Mouse (Mus musculus) T-helper 2 cell (primary cell): ENCODE results near the gene Pbx1.

ENCODE experiments used
- in situ Hi-C: fragments of 300-600 bp; cut with MboI, MseI; formaldehyde crosslinking; loops from one replicate; pipeline ENCODE4 v1.15.1; 2025; ENCODE audit warnings: high pct_unique_total_duplicates

Pbx1 gene

DNA sequence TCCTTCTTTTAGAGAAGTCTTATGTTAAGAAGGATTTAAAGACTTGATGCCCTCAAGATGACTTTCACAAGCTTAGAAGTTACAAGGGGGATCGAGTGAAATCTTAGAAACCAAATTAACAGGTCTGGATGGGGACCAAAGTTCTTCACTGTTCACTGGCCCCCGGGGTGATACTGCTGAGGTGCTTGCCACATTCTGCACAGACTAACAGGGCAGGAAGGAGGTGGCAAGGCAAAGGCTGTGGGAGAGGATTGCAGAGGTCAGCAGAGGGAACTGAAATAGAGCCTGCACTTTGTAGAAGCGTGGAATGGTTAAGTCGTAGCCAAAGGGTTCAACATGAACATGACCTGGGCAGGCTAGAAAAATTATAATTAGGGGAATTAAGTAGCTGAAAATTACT is 256.5 kb downstream of the Pbx1 start:
- in situ Hi-C loops: no loop called here

DNA sequence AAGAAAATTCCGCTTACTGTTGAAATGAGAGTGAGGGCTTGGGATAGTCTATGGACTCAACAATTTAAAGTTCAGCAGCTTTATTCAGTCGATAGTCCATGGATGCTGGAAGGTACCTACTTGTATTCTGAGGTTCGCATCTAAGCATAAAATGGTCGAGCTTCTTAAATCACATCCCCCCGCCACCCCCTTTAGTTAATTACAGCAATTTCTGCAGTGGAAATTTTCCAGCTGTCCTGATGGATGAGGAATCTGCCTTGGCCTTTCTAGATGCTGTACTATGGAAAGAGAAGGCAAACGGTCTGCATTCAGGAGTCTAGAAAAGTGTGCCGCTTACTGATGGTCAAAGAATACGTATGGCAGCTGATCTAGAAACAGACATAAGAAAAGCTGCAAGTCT is 262.3 kb downstream of the Pbx1 start:
- in situ Hi-C loops: no loop called here

DNA sequence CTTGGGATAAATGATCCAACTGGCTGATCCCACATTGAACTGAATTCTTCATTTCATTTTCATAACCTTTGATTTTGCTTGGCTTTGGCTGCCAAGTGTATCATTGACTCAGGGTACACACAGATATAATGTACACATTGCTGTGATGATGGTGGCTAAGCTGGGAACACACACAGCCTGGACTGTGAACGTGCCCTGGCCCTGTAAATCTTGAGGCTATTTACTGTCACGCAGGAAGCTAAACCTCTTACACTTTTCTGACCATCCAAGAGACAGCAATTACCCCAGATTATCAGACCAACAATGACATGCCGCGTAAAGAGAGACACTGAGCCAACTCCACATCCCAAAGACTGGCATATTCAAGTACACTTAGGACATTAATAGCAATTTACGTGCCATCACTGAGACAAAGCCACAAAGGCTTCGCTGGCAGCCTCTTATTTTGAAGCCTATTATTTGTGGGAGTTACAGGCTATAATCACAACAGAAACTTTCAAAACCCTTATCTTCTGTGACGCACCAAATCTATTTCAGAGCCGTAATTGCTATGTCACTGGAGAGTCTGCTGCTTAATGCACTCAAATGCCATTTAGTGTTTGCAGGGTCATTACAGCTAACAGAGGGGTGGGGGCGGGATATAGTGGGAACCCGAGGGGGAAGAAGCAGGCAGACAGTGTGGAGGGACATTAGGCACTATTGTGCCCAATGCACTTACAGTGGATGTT is 262.9 kb downstream of the Pbx1 start:
- in situ Hi-C loops: no loop called here

DNA sequence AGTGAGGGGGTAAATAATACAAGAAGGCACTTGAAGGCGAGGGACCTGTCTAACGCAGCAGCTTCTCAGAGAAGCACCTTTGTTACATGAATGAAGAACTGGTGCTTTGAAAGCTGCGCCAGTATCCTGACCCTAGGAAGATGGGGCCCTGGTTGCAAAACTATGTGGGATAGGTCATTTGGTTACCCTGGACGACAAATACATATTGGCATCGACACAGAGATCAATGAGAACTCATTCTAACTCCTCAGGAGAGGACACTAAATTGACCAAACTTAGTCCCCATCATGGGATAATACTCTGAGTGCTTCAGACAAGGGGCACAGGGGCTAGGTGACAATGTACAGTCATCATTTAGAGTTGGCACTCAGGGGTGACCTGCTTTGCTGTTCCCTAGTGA is 264.3 kb downstream of the Pbx1 start:
- in situ Hi-C loops: no loop called here

DNA sequence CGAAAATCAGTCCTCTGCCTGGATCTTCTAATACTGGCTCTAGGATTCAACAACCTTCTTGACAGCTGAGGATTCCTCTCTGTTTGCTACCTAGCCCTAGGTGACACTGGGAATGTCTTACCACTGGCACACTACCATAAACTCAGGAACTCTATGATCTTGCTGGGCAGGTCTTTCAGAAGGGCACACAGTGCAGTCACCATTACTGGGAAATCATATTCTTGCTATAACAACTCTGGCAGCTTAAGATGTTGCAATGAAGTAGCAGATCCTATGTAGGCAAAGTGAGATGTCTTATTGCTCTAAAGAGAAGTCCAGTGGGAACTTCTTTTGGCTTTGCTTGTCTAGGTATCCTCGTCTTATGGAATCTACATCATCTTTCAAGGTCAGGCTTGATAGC is 265.2 kb downstream of the Pbx1 start:
- in situ Hi-C loops: no loop called here

DNA sequence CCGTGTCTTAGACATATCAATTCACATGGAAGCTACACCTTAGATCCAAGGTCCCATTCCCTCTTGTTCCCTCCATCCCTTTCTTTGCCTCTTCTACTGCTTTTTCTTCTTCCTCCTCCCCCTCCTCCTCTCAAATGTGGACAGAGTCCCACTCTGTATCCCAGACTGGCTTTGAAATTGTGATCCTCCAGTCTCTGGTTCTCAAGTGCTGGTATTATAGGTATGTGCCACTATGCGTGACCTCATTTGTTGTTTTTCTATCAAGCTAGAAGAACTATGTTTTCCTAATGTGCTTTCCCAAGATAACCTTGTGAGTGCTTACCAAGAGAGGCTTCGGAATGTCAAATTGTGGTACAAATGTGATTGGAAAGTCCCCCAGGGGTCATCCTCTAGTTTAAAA is 267.1 kb downstream of the Pbx1 start:
- in situ Hi-C loops: no loop called here

DNA sequence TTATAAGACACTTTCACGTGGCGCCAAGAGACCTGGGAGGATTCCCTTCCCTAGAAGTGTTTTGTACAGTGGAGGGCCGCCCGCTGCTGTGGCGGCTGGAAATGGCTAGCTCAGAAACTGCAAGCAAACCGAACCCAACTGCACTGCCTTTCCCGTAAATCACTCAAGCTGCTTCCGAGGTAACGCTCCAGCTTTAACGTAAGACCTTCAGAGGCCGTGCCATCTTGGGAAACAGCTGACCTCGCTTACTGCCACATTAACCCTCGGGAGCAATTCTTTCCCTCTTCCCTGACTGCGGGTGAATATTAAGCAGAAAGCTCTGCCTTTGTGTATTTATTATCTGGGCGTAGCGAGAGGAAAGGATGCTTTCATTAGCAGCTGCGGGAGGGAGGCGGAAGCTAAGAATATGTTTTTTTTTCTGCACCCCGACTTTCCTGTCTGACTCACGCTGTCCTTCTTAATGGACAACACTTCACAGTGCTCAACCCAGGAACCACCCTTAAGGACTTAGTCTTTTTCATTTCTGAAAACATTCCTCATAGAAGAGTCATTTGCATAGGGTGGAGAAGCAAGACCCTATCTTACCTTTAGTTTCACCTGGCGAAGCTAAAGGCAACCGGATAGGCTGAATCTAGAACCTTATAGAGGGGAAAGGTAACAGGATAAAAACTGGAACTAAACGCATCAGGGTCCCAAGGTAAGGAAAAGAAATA is 268.4 kb downstream of the Pbx1 start:
- in situ Hi-C loops: no loop called here

DNA sequence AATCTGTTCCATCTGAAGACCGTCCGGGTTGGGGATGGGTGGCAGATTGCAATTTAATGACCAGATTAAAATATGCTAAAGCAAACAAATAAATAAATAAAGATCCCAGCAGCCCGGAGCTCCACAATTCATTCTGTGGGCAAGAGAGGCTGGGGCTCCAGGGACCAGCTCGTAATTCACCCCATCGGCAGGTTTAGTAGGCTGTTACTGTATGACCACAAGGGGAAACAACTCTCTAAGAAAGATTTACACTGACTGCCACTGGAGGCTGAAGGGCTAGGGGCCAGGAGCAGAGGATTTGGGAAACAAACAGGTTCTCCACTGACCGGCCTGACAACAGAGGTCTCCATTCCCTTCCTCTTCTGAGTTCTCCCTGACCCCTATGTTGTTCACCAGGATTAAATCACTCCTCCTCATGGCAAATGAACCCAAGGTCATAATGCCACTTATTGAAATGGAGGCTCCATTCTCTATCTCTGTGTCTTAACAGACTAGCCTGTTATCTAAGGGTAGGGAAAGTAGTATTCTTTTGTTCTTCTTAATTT is 292.9 kb downstream of the Pbx1 start:
- in situ Hi-C loops: no loop called here

DNA sequence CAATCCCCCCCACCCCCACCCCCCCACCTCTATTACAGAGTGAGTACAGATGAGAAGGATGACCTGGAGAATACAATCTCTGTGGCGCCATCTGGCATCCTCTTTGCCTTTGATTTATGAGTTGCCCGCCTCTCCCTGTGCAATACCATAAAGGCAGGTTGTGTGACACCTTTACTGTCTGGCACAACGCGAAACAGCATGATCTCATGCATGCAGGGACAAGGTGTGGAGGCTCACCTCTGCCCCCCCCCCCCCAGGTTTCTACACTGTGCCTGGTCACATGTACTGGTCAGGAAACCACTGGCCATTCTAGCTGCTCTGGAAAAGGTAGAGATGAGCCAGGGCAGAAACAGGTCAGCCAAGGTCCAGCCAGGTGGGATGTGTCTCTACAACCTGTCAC is 293.4 kb downstream of the Pbx1 start:
- in situ Hi-C loops: no loop called here

DNA sequence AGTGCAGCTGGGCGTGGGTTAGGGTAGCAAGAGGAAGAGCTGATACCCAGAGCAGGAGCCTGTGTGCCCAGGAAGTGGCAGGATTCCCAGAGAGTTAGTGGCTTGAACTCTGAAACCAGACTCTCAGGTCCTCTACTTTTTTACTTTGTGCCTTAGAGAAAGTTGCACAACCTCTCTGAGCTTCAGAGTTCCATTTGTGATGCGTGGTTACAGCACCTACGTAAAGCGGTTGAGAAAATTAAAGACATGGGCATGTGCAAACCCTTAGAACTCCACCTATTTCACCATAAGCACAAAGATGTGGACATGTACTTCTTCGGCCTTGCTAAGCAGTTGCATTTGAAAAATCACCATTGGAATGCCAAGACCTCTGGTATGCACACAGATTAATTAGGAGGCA is 294.2 kb downstream of the Pbx1 start:
- in situ Hi-C loops: no loop called here

DNA sequence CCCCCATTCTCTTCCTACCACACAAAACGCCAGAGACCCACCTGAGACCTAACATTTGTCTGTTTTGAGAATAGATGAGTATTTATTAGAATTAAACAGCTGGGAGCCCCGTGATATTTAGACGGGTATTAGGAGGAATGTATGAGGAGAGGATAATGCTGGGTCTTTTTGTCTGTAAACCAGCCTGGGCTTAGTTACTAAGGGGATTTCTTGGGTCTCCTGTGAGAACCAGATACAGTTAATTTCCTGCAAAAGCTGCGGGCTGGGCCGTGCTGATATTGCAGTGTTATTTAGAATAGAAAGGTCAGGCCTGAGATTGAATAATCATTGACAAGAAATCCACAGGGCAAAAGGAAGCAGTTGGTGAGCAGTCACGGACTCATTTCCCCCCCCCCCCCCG is 296.5 kb downstream of the Pbx1 start:
- in situ Hi-C loops: no loop called here

DNA sequence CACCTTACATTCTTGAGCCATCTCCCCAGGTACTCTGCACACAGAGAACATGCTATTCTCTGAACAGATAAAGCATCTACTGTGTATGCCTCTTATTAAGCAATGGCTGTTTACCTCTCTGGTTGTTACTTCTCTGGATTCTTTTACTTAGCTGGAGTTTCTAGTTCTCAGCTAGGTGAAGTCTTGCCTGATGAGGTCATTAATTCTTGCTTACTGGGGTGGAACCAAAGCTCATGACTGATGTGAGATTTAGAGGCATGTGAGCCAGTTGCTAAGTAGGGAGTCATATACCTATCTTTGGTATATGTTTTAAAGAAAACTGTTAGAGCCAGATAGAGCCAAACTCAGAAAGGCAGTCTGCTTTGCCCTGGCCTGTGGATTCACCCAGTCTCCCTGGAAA is 298.4 kb downstream of the Pbx1 start:
- in situ Hi-C loops: no loop called here

DNA sequence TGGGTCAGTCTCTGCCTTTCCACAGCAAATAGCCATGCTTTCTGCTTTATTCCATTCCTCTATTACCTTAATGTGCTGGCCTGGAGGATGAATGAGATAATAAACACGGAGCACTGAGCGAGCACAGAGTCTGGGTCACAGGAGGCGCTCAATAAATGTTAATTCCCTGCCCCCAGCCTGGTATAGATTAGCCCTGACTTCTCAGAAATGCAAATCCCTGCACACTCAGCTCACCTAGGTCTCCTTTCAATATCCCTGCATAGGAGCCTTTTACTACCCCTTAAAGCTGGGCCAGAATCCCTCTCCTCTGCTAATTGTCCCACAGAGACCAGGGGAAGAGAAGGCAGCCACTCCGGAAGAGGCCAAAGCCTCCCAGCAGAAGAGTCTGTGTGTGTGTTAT is 304.1 kb downstream of the Pbx1 start:
- in situ Hi-C loops: no loop called here

DNA sequence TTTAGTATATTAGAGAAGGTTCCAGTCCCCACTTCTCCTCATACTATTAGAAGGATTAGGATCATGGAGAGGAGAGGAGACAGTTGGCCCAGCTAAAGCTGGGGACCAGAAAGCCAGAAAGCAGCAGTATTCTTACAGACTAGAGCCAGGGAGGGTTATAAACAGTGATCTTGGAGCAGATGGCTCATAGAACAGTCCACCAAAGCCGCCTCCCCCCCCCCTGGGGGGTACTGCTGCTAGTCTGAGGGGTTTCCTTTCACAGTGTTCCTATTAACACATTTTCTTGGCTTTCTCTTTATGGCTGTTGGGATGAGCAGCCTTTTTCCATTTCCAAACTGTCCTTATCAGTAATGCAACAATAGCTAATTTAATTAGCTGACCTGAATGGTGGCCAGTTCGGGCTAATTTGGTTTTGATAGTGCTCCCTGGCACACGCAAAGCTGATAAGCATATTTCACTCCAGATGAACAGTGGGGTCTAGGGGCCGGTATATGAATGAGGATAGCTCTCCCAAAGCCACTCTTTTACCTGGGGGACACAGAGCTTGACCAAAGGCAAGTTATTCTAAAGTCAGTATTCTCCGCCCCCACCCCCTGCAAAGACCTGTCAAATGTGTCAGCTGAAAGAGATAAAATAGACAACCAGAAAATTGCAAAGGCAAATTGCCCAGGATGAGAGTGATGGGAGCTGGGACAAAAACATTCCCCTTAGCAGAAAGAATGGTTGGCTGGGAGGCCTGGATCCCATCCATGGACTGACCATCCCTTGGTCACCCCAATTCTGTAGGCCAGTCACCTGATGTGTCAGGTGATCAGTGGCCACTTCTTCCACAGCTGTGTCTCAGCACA is 307.2 kb downstream of the Pbx1 start:
- in situ Hi-C loops: no loop called here

DNA sequence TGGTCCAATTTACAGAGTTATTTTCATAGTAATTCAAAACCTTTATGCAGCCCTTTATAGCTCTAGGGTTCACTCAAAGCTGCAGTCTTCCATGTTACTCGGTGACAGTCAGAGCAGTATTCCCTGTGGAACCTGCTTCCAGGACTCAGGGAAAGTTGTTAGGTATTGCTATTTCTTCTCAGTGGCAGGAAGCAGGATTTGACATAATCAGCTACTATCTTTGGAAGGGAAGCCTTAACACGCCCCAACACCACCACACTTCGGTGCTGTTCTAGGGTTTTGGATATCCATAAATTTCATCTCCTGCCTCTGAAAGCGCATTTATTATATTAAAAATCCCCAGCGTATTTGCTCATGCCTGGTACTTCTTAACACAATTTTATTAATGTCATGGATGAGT is 314.0 kb downstream of the Pbx1 start:
- in situ Hi-C loops: no loop called here

DNA sequence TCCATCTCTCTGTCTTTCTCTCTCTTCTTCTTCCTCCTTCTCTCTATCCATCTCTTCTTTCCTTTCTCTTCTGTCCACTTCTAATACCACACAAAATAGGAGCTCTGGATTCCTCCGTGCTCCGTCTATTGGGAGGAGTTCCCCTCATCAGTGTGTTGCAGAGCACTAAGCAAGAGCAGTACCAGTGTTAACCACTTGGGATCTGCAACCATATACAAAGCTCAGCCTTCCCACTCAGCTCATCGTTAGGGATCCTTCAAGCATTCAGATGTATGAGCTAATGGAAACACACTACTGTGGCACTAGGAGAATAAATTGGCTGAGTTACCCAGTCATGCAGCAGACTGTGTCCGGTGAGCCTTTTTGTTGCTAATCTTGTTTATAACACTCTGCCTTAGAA is 314.7 kb downstream of the Pbx1 start:
- in situ Hi-C loops: no loop called here

DNA sequence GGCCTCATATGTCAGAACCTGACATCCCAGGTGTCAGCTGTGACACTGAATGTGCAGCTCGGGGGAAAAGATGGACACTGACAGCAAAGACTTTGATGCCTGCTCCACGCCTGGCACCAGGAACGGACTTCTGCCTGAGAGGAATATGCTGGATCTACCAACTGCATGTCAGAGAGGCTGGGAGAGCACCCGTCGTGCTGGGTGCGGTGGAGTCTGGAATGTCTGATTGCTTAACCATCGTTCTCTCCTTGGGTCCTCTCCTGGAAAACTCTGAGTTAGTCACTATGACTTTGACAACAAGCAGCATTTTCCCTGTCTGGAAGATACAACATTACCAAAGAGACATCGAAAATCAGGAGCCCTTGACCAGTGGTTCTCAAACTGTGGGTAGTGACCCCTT is 322.3 kb downstream of the Pbx1 start:
- in situ Hi-C loops: no loop called here

DNA sequence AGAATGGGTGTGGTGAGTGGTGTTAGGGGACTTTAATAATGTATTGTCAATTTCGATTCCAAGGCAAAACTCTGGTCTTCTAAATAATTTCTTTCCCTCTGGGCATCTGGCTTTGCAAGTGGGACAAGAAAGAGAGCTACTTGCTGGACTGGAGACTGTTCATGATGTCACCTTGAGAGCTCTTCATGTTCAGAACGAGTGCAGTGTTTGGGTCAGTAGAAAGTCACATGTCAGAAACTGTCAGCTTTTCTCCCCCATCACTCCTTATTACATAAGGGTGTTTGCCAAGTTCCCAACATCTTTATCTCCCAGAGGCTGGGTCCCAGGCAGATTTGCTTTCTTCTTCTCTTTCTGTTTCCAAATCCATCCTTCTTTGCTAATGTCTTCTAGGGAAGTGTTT is 328.2 kb downstream of the Pbx1 start:
- in situ Hi-C loops: no loop called here

DNA sequence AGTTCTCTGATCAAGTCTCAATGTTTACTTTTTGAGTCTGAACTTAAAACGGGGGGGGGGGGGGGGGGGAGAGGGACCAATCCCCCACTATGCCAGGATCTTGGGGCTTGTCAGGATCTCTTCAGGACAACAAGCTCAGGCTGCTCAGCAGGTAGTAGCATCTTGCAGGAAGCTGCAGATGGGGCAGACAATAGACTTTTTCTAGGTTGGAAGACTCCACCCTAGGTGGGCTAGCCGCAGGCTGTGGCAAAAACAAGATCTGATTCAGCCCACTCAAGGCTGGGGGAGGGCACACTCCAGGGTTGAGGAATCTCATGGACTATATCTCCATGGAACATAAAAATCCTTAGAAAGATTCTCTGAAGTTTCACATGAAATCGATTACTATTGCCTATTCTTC is 330.6 kb downstream of the Pbx1 start:
- in situ Hi-C loops: no loop called here

DNA sequence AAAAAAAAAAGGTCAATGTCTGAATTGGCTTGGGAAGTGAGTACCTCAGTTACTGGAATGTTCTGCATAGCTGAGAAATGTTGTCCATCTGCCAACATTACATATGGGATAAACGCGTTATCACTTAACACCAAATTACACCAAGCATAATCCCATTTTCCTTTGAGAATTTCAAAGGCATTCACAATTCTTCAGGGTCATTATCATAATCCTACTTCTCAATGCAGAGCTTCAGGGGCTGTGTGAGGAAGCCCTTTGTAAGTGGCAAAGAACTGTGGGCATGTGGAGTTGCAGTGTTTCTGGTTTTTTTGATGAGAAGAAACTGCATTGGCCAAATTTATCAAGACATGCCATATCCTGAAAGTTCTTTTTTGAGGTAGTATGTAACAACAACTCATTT is 333.3 kb downstream of the Pbx1 start:
- in situ Hi-C loops: no loop called here

DNA sequence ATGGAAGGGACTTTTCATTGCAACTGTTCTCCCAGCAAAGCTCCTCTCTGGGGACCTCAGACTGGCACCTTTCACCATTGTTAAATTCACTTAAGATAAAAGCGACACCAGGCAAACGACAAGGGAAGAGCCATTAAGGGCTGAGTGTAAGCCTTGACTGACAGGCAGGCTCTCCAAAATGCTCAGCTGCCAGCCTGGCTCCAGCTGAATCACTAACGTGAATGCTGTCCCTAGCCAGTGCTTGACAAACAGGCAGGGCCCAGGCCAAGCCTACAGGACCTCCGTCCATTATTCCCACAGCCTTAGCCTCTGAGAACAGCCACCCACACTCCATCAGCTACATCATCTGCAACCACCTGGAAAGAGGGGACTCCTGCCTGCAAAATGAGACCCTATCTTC is 337.4 kb downstream of the Pbx1 start:
- in situ Hi-C loops: no loop called here

DNA sequence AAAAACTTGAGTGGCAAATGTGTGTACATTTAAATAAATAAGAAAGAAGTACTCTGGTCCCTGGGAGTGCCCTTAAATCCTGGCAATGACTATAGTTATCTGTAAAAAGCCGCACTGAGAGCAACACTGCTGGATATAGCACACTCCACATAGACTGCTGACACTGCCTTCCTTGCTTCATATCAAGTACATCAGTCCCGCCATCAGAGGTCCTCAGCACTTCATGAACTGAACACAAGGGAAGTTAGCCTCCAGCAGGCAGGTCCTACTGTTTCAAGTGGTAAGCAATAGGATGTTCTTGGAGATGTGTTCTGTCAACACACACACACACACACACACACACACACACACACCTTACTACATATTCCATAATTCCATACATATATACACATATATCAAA is 339.0 kb downstream of the Pbx1 start:
- in situ Hi-C loops: no loop called here
